Comparison of ENCODE assay signal across 20 mouse cellular contexts in the genomic region with DNA sequence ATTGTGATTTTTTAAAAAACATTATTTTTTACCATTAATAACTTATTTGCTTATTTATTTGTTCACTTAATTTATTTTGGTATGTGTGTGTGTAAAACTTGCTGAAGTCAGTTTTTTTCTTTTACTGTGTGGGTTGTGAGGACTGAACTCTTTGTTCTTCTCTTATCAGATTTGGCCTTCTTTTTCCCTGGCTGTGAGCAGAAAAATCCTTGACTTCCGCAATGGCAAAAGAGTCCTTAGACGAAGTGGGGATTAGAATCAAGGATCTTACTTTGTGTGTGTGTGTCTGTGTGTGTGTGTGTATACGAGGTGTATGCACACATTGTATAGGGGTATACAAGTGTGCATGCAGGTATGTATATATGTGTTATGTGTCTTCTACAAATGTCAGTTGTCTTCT.
"Had no signal": no experiment of that assay in that cellular context is flagged by ENCODE, and none has a peak within 500 bp of the region (broad histone marks: within the 10 kb centered on the region; RNA-seq: fewer than 3 reads in every experiment).

No protein-coding gene starts in this region.

- DNase-seq: kidney, adult 9 months; kidney, postnatal 25 days; layer of hippocampus, adult 9-11 months; liver; lung, adult 18-20 months; lung, postnatal 10 days; lung, postnatal 36 days; retina, postnatal 1 day; thymus, postnatal 25 days had no signal

- H3K36me3 ChIP-seq: limb, embryonic 10.5 days; limb, embryonic 13.5 days; liver, embryonic 12.5 days; liver, embryonic 15.5 days; lung, embryonic 15.5 days; midbrain, embryonic 13.5 days; neural tube, embryonic 13.5 days had no signal

- H3K9ac ChIP-seq: limb, embryonic 13.5 days; liver, embryonic 12.5 days; liver, embryonic 15.5 days; lung, embryonic 15.5 days; midbrain, embryonic 13.5 days; neural tube, embryonic 13.5 days had no signal

- H3K4me1 ChIP-seq: limb, embryonic 10.5 days; limb, embryonic 13.5 days; lung, embryonic 15.5 days; midbrain, embryonic 10.5 days had no signal

- H3K27me3 ChIP-seq: limb, embryonic 13.5 days; liver, embryonic 12.5 days; liver, embryonic 15.5 days; lung, embryonic 15.5 days; megakaryocyte, embryonic 14.5 days; midbrain, embryonic 13.5 days; neural tube, embryonic 13.5 days had no signal

- H3K4me3 ChIP-seq: layer of hippocampus, adult 2 months; limb, embryonic 10.5 days; limb, embryonic 13.5 days; liver, embryonic 12.5 days; liver, embryonic 15.5 days; lung, embryonic 15.5 days; megakaryocyte, embryonic 14.5 days; midbrain, embryonic 10.5 days; midbrain, embryonic 13.5 days; myocyte; neural tube, embryonic 13.5 days had no signal

- H3K27ac ChIP-seq: layer of hippocampus, adult 2 months; limb, embryonic 10.5 days; limb, embryonic 13.5 days; liver, embryonic 12.5 days; liver, embryonic 15.5 days; lung, embryonic 15.5 days; midbrain, embryonic 10.5 days; midbrain, embryonic 13.5 days; neural tube, embryonic 13.5 days had no signal
